Mouse (Mus musculus) megakaryocyte, embryonic 14.5 days (primary cell): ENCODE results near the gene Fam173a. TPM values are rescaled to one million over a fixed set of nuclear protein-coding genes. Genes with fewer than 3 reads are reported as not detected.
A peak's percentile ranks its signal among the peaks of the same experiment; 100 is the strongest.
"Not testable (repeated sequence)": the region's sequence is repeated elsewhere in the genome, so short reads cannot be mapped to it uniquely, and the experiment has no call there.

Experiments
- H3K27me3 ChIP-seq: replicated peaks from 2 replicates; pipeline ENCODE3; 2012; ENCODE audit warnings: inconsistent platforms
- H3K36me3 ChIP-seq: replicated peaks from 2 replicates; pipeline ENCODE3; 2012; ENCODE audit warnings: low read length, inconsistent platforms, mixed read lengths
- H3K4me1 ChIP-seq: 2 replicates; pipeline ENCODE4 v1.6.1; 2012; ENCODE audit warnings: inconsistent platforms
- H3K4me3 ChIP-seq: replicated peaks from 2 replicates; pipeline ENCODE3; 2012; ENCODE audit warnings: moderate library complexity, mild to moderate bottlenecking, inconsistent platforms
- H3K9me3 ChIP-seq: 2 replicates; pipeline ENCODE4 v1.6.1; 2012; ENCODE audit warnings: inconsistent platforms
- FLI1 ChIP-seq: IDR thresholded peaks from 2 replicates; pipeline ENCODE4 v1.6.1; 2012; ENCODE audit warnings: low read length, inconsistent platforms, mixed read lengths
- GATA1 ChIP-seq: IDR thresholded peaks from 3 replicates; pipeline ENCODE4 v1.6.1; 2012; ENCODE audit warnings: mixed read lengths, low read length, inconsistent platforms, borderline replicate concordance
- polyA plus RNA-seq: library from polyadenylated mRNA; stranded (reverse); fragments of >175 nt; gene quantifications from 2 replicates; pipeline ENCODE4 v1.2.3, GENCODE M21; 2012; ENCODE audit warnings: low replicate concordance; ENCODE audit not compliant: insufficient read depth

Gene Fam173a
- polyA plus RNA-seq, 1 experiment, result 23.4 TPM

- TF ChIP-seq GATA1 (no peak), FLI1 (no peak)
- H3K27me3 ChIP-seq, result peaks cover 84% of the 10 kb centered on the region
- H3K36me3 ChIP-seq, result no peaks in the 10 kb centered on the region
- H3K4me3 ChIP-seq, result no peak overlapping the region
- H3K9me3 ChIP-seq, result no peaks in the 10 kb centered on the region
- H3K4me1 ChIP-seq, result peaks cover 29% of the 10 kb centered on the region
These were observed 25.0 kb upstream of the Fam173a start for GRCm38 (mm10) chr17:25817662-25818061.

- no peak for TF ChIP-seq FLI1
- no peak for TF ChIP-seq GATA1
- H3K9me3 ChIP-seq, result no peaks in the 10 kb centered on the region
- H3K27me3 ChIP-seq, result peaks cover 95% of the 10 kb centered on the region
- H3K4me3 ChIP-seq, result no peak overlapping the region
- H3K36me3 ChIP-seq, result no peaks in the 10 kb centered on the region
- H3K4me1 ChIP-seq, result peaks cover 26% of the 10 kb centered on the region
These were observed 20.8 kb upstream of the Fam173a start for GRCm38 (mm10) chr17:25813471-25813870.

- Histone ChIP-seq H3K4me1 (peaks cover 24% of the 10 kb centered on the region), H3K4me3 (no peak overlapping the region), H3K9me3 (no peaks in the 10 kb centered on the region), H3K36me3 (no peaks in the 10 kb centered on the region), H3K27me3 (peaks cover 88% of the 10 kb centered on the region)
- TF ChIP-seq GATA1 (no peak), FLI1 (no peak)
These were observed 18.2 kb upstream of the Fam173a start for GRCm38 (mm10) chr17:25810890-25811289.

GRCm38 (mm10) chr17:25809606-25810340, 17.1 kb upstream of the Fam173a start:
- H3K36me3 ChIP-seq, result no peaks in the 10 kb centered on the region
- H3K4me1 ChIP-seq, result peaks cover 24% of the 10 kb centered on the region
- peaks cover 86% of the 10 kb centered on the region for H3K27me3 ChIP-seq
- H3K9me3 ChIP-seq, result no peaks in the 10 kb centered on the region
- peak overlapping the region; percentile 87 for H3K4me3 ChIP-seq
- TF ChIP-seq FLI1 (no peak), GATA1 (no peak)

- H3K4me3 ChIP-seq, result peak within 1 kb of the TSS; percentile 87
These were observed 16.3 kb upstream of the Fam173a start, which contains the start of gene Fbxl16 for GRCm38 (mm10) chr17:25808789-25809605. Gene Fbxl16 (plus strand): TSS chr17:25809085.

GRCm38 (mm10) chr17:25808028-25808427, 15.3 kb upstream of the Fam173a start:
- Histone ChIP-seq H3K36me3 (no peaks in the 10 kb centered on the region), H3K9me3 (no peaks in the 10 kb centered on the region), H3K4me3 (no peak overlapping the region), H3K27me3 (peaks cover 84% of the 10 kb centered on the region), H3K4me1 (peaks cover 21% of the 10 kb centered on the region)
- TF ChIP-seq GATA1, result no peak
- no peak for TF ChIP-seq FLI1

More at GRCm38 (mm10) chr17:25808789-25809605, 16.3 kb upstream of the Fam173a start, which contains the start of gene Fbxl16:
- Histone ChIP-seq H3K27me3 (peaks cover 83% of the 10 kb centered on the region), H3K36me3 (no peaks in the 10 kb centered on the region), H3K9me3 (no peaks in the 10 kb centered on the region), H3K4me1 (peaks cover 24% of the 10 kb centered on the region)
- TF ChIP-seq FLI1, result no peak
- no peak for TF ChIP-seq GATA1

- H3K36me3 ChIP-seq, H3K4me3 ChIP-seq, H3K9me3 ChIP-seq: not testable (repeated sequence)
- Histone ChIP-seq H3K4me1 (peaks cover 22% of the 10 kb centered on the region), H3K27me3 (peaks cover 84% of the 10 kb centered on the region)
These were observed 14.8 kb upstream of the Fam173a start for GRCm38 (mm10) chr17:25807452-25807851.

GRCm38 (mm10) chr17:25806507-25806906, 13.8 kb upstream of the Fam173a start:
- H3K27me3 ChIP-seq, result peaks cover 82% of the 10 kb centered on the region
- no peaks in the 10 kb centered on the region for H3K36me3 ChIP-seq
- TF ChIP-seq FLI1, result no peak
- no peak for TF ChIP-seq GATA1
- no peak overlapping the region for H3K4me3 ChIP-seq
- peaks cover 22% of the 10 kb centered on the region for H3K4me1 ChIP-seq
- no peaks in the 10 kb centered on the region for H3K9me3 ChIP-seq

- Histone ChIP-seq H3K4me1 (peaks cover 4% of the 10 kb centered on the region; the same call in 1 of the 2 replicates), H3K9me3 (no peaks in the 10 kb centered on the region), H3K36me3 (no peaks in the 10 kb centered on the region), H3K27me3 (peaks cover 50% of the 10 kb centered on the region), H3K4me3 (no peak overlapping the region)
- TF ChIP-seq GATA1, result no peak
These were observed 10.3 kb upstream of the Fam173a start for GRCm38 (mm10) chr17:25802825-25803517.
